Mouse (Mus musculus) thymus, postnatal 36 days (tissue): ENCODE measurements around the gene B3gnt6.

Experiments
- DNase-seq, 2 experiments: peaks; one replicate each; pipeline ENCODE4 v3.0.0; 2022; ENCODE audit warnings: mixed read lengths in 2 of 2

Gene B3gnt6

GRCm38 (mm10) chr7:98176322-98177070 lies 22.8 kb downstream of the B3gnt6 start:
- peak; percentile 39 to 59 for DNase-seq

GRCm38 (mm10) chr7:98174883-98175755 lies 24.2 kb downstream of the B3gnt6 start:
- no peak for DNase-seq

GRCm38 (mm10) chr7:98173408-98173807 lies 25.9 kb downstream of the B3gnt6 start:
- DNase-seq = no peak

GRCm38 (mm10) chr7:98172661-98173060 lies 26.6 kb downstream of the B3gnt6 start:
- DNase-seq = no peak

GRCm38 (mm10) chr7:98171141-98172073 lies 27.9 kb downstream of the B3gnt6 start:
- no peak for DNase-seq

- peak; percentile 55 to 65 for DNase-seq
These were observed 34.2 kb downstream of the B3gnt6 start for GRCm38 (mm10) chr7:98164999-98165528.

- DNase-seq = peak; percentile 56 to 74
These were observed 34.8 kb downstream of the B3gnt6 start for GRCm38 (mm10) chr7:98164382-98164998.

- no peak for DNase-seq
These were observed 35.6 kb downstream of the B3gnt6 start for GRCm38 (mm10) chr7:98163700-98164099.

GRCm38 (mm10) chr7:98162239-98162638 lies 37.0 kb downstream of the B3gnt6 start:
- no peak for DNase-seq

- no peak for DNase-seq
These were observed 39.1 kb downstream of the B3gnt6 start for GRCm38 (mm10) chr7:98160041-98160740.

GRCm38 (mm10) chr7:98158481-98158880 lies 40.8 kb downstream of the B3gnt6 start:
- DNase-seq = no peak

- no peak for DNase-seq
These were observed 41.5 kb downstream of the B3gnt6 start for GRCm38 (mm10) chr7:98157636-98158332.

GRCm38 (mm10) chr7:98156280-98156665 lies 43.0 kb downstream of the B3gnt6 start:
- no peak for DNase-seq

GRCm38 (mm10) chr7:98155546-98156279 lies 43.6 kb downstream of the B3gnt6 start:
- DNase-seq = peak; percentile 75 to 77

- no peak for DNase-seq
These were observed 45.4 kb downstream of the B3gnt6 start for GRCm38 (mm10) chr7:98153892-98154291.

- no peak for DNase-seq
These were observed 45.9 kb downstream of the B3gnt6 start for GRCm38 (mm10) chr7:98153345-98153744.

- no peak for DNase-seq
These were observed 46.9 kb downstream of the B3gnt6 start for GRCm38 (mm10) chr7:98152400-98152799.

GRCm38 (mm10) chr7:98150525-98150924 lies 48.8 kb downstream of the B3gnt6 start:
- no peak for DNase-seq

GRCm38 (mm10) chr7:98149802-98150201 lies 49.5 kb downstream of the B3gnt6 start:
- no peak for DNase-seq
